In the genomic region with DNA sequence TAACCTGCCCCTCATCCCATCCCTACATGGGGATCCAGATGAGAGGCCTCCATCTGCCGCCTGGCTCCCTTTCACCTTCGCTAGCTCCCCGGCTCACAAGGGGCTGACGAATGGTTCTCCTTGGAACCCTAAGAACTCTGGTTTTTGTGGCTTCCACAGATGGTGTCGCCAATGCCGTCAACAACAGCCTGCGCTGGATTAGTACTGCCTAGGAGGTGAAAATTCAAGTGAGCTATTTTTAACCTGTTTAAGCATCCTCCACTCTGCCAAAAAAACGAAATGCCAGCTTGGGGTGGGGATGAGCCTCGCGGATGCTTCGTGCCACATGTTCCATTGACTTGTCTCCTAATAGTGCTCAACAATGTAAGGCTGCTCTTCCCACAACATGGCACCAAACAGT, we compare ENCODE assay signal across 19 mouse cellular contexts.
DNase-seq lines count a peak whose midpoint lies in the region; ATAC-seq and TF ChIP-seq lines count a peak whose summit lies in the region.
"Had no signal": no experiment of that assay in that cellular context is flagged by ENCODE, and none has a peak within 500 bp of the region (broad histone marks: within the 10 kb centered on the region; RNA-seq: fewer than 3 reads in every experiment).

No protein-coding gene starts in this region.

- H3K4me2 ChIP-seq in hindbrain, embryonic 13.5 days = no peak overlapping the region
- H3K4me2 ChIP-seq: liver, embryonic 11.5 days; lung, embryonic 14.5 days; midbrain, embryonic 11.5 days; neural tube, embryonic 12.5 days had no signal

- peak; percentile 52; the same call in 1 of the 2 replicates for ATAC-seq in frontal cortex, adult (ENCODE audit: low TSS enrichment)
- no peak for ATAC-seq in hindbrain, embryonic 13.5 days (ENCODE audit: low FRiP score)
- ATAC-seq: Patski had no signal

- H3K4me1 ChIP-seq in hindbrain, embryonic 13.5 days (replicated peaks) = 0 out of 2 replicates have a peak, but pooled peaks cover 6% of the 10 kb centered on the region
- no peaks in the 10 kb centered on the region for H3K4me1 ChIP-seq in thymus, adult 2 months (replicated peaks; ENCODE audit: control insufficient read depth, insufficient read depth, low read length)
- H3K4me1 ChIP-seq: neural tube, embryonic 12.5 days had no signal

- H3K36me3 ChIP-seq in hindbrain, embryonic 13.5 days = no peaks in the 10 kb centered on the region
- no peaks in the 10 kb centered on the region for H3K36me3 ChIP-seq in thymus, adult 2 months (ENCODE audit: control insufficient read depth, insufficient read depth, low read length)
- H3K36me3 ChIP-seq: limb, embryonic 10.5 days; neural tube, embryonic 12.5 days had no signal

- H3K9ac ChIP-seq in hindbrain, embryonic 13.5 days = no peak overlapping the region
- H3K9ac ChIP-seq: lung, embryonic 14.5 days; neural tube, embryonic 12.5 days had no signal

- WGBS in hindbrain, embryonic 13.5 days = 93% methylated on average over 11 of the region's 11 CpGs
- WGBS in thymus, adult 2 months = 96% methylated on average over 11 of the region's 11 CpGs

- no peak for TF ChIP-seq POLR2A in thymus, adult 2 months (IDR thresholded peaks at IDR 0.05; ENCODE audit: control insufficient read depth, extremely low read depth, insufficient read depth, low read length, poor library complexity)

- intact Hi-C loops in left cerebral cortex, postnatal 36 days (cut with DNase I) = no loop called here

- no peak overlapping the region for H3K4me3 ChIP-seq in hindbrain, embryonic 13.5 days
- H3K4me3 ChIP-seq in thymus, adult 2 months (ENCODE audit: control insufficient read depth, insufficient read depth, low read length) = no peak overlapping the region
- H3K4me3 ChIP-seq: erythroblast, embryonic 14.5 days; limb, embryonic 10.5 days; neural tube, embryonic 12.5 days had no signal

- no peak overlapping the region for H3K27ac ChIP-seq in hindbrain, embryonic 13.5 days
- no peak overlapping the region for H3K27ac ChIP-seq in thymus, adult 2 months (ENCODE audit: control insufficient read depth, insufficient read depth, low read length)
- H3K27ac ChIP-seq: limb, embryonic 10.5 days; neural tube, embryonic 12.5 days had no signal

- TF ChIP-seq CTCF in thymus, adult 2 months (IDR thresholded peaks at IDR 0.05; ENCODE audit: borderline replicate concordance, control insufficient read depth, extremely low read depth, insufficient read depth, low read length, poor library complexity) = no peak

- H3K27me3 ChIP-seq in hindbrain, embryonic 13.5 days = no peaks in the 10 kb centered on the region
- no peaks in the 10 kb centered on the region for H3K27me3 ChIP-seq in thymus, adult 2 months (ENCODE audit: control insufficient read depth, insufficient read depth, low read length)
- H3K27me3 ChIP-seq: neural tube, embryonic 12.5 days; Patski had no signal

- H3K9me3 ChIP-seq in hindbrain, embryonic 13.5 days = no peaks in the 10 kb centered on the region
- H3K9me3 ChIP-seq: limb, embryonic 10.5 days; neural tube, embryonic 12.5 days had no signal

- no peak for DNase-seq in frontal cortex, postnatal 10 days (ENCODE audit: low spot score in 2 of 2)
- DNase-seq in right cerebral cortex, adult 18-20 months = peak; percentile 28
- no peak for DNase-seq in right cerebral cortex, postnatal 4 days
- peak; percentile 12 to 26 for DNase-seq in left cerebral cortex, postnatal 36 days (ENCODE audit: low spot score in 2 of 2)
- no peak for DNase-seq in thymus, adult 2 months
- DNase-seq: cerebellum, postnatal 25 days; heart, postnatal 4 days; kidney, adult 8-10 months; kidney, postnatal 36 days; lung, embryonic 14.5 days; lung, postnatal 4 days had no signal

Comparison
In these comparisons a context has a peak if more than half of its experiments do, and no peak if none do; other contexts are left out.
1. DNase-seq: peak in right cerebral cortex, adult 18-20 months (single experiment) and left cerebral cortex, postnatal 36 days (2 of 2); none in frontal cortex, postnatal 10 days (0 of 2), right cerebral cortex, postnatal 4 days (single experiment) and thymus, adult 2 months (single experiment).